Mouse (Mus musculus) C2C12 (cell line): ENCODE results near the gene Polr2j.

Experiments
- CTCF ChIP-seq: IDR thresholded peaks from one replicate; pipeline ENCODE4 v1.5.1; 2011; ENCODE audit not compliant: control insufficient read depth, insufficient read depth, insufficient read length
- MAX ChIP-seq: IDR thresholded peaks from one replicate; pipeline ENCODE4 v1.6.1; 2011; ENCODE audit warnings: mild to moderate bottlenecking, control low read depth
- MYOD1 ChIP-seq: IDR thresholded peaks from one replicate; pipeline ENCODE4 v1.6.1; 2011; ENCODE audit warnings: low read depth; ENCODE audit not compliant: control insufficient read depth, insufficient read length

GRCm38 (mm10) chr5:136139393-136139792, 23.0 kb downstream of the Polr2j start:
- no peak for TF ChIP-seq MYOD1
- no peak for TF ChIP-seq CTCF
- TF ChIP-seq MAX, result no peak
